Mouse (Mus musculus): ENCODE data around the gene Med13l. TPM values are rescaled to one million over a fixed set of nuclear protein-coding genes. Genes with fewer than 3 reads are reported as not detected.

Med13l gene
- total and polyA plus RNA-seq, 3 experiments = 2.0 to 11.0 (median 10.1) TPM

GRCm38 (mm10) chr5:118553290-118553689 lies 7.2 kb upstream of the Med13l start:
- Histone ChIP-seq H3K4me2 (ENCODE audit: insufficient read depth, low read depth, poor library complexity, severe bottlenecking) (no peak overlapping the region), H3K4me1 (ENCODE audit: control insufficient read depth in 1 of 2, insufficient read depth in 2 of 2) (no peaks in the 10 kb centered on the region), H3K9me3 (replicated peaks; ENCODE audit: low read length) (peaks cover 4% of the 10 kb centered on the region), H3K79me2 (replicated peaks; ENCODE audit: control insufficient read depth, extremely low read depth, insufficient read depth, poor library complexity, severe bottlenecking) (no peaks in the 10 kb centered on the region), H3K27ac (ENCODE audit: insufficient read depth, low read depth) (no peak overlapping the region), H3K27me3 (replicated peaks) (no peaks in the 10 kb centered on the region), H3K4me3 (replicated peaks in 1 of 3; ENCODE audit: low read depth in 2 of 3, low read length in 2 of 3, poor library complexity in 1 of 3) (no peak overlapping the region), H3K36me3 (replicated peaks in 1 of 2; ENCODE audit: control insufficient read depth in 1 of 2, insufficient read depth in 1 of 2, low read length in 1 of 2) (no peaks in the 10 kb centered on the region), H3K9ac (ENCODE audit: insufficient read depth, low read depth) (no peak overlapping the region)
- in situ Hi-C loops (cut with MboI; ENCODE audit: low pct_ligation_motif_present, low pct_unique_long_range_greater_than_20kb, low sequenced_read_pairs) (no loop called here), dilution Hi-C loops (cut with MboI; ENCODE audit: extremely low pct_ligation_motif_present, extremely low pct_unique_long_range_greater_than_20kb, low sequenced_read_pairs) (no loop called here)
- peak; percentile 31; the same call in 1 of the 2 replicates for TF ChIP-seq ZKSCAN1 (IDR thresholded peaks at IDR 0.05; ENCODE audit: borderline replicate concordance, low read depth, low read length)
- TF ChIP-seq ZMIZ1 (IDR thresholded peaks at IDR 0.05; ENCODE audit: low read depth, low read length) = no peak
- no peak for TF ChIP-seq GABPA (IDR thresholded peaks at IDR 0.05; ENCODE audit: insufficient replicate concordance, low read depth, low read length)
- no peak for DNase-seq (ENCODE audit: extremely low read depth)

- no peak for DNase-seq (ENCODE audit: extremely low read depth)
- Histone ChIP-seq H3K4me1 (ENCODE audit: control insufficient read depth in 1 of 2, insufficient read depth in 2 of 2) (peaks cover 0 to 3% of the 10 kb centered on the region in 2 experiments; a peak in 3 of 4 replicates), H3K27me3 (replicated peaks) (peaks cover 2% of the 10 kb centered on the region), H3K4me2 (ENCODE audit: insufficient read depth, low read depth, poor library complexity, severe bottlenecking) (no peak overlapping the region), H3K9ac (ENCODE audit: insufficient read depth, low read depth) (no peak overlapping the region), H3K9me3 (replicated peaks; ENCODE audit: low read length) (peaks cover 4% of the 10 kb centered on the region), H3K4me3 (replicated peaks in 1 of 3; ENCODE audit: low read depth in 2 of 3, low read length in 2 of 3, poor library complexity in 1 of 3) (no peak overlapping the region), H3K79me2 (replicated peaks; ENCODE audit: control insufficient read depth, extremely low read depth, insufficient read depth, poor library complexity, severe bottlenecking) (no peaks in the 10 kb centered on the region), H3K27ac (ENCODE audit: insufficient read depth, low read depth) (no peak overlapping the region), H3K36me3 (replicated peaks in 1 of 2; ENCODE audit: control insufficient read depth in 1 of 2, insufficient read depth in 1 of 2, low read length in 1 of 2) (no peaks in the 10 kb centered on the region)
- in situ Hi-C loops (cut with MboI; ENCODE audit: low pct_ligation_motif_present, low pct_unique_long_range_greater_than_20kb, low sequenced_read_pairs) (no loop called here), dilution Hi-C loops (cut with MboI; ENCODE audit: extremely low pct_ligation_motif_present, extremely low pct_unique_long_range_greater_than_20kb, low sequenced_read_pairs) (no loop called here)
- no peak for TF ChIP-seq UBTF (IDR thresholded peaks at IDR 0.05; ENCODE audit: low read depth, low read length)
- TF ChIP-seq BHLHE40 (IDR thresholded peaks at IDR 0.05; ENCODE audit: low read depth, low read length) = no peak
- no peak for TF ChIP-seq ELF1 (IDR thresholded peaks at IDR 0.05; ENCODE audit: low read depth, low read length)
- TF ChIP-seq CHD1 (IDR thresholded peaks at IDR 0.05; ENCODE audit: low read depth, low read length) = no peak
- TF ChIP-seq CTCF (conservative IDR thresholded peaks at IDR 0.05 in 1 of 2, IDR thresholded peaks at IDR 0.05 in 1 of 2; ENCODE audit: low read depth in 2 of 2, low read length in 2 of 2) = peak in 1 of 2 experiments; percentile 24; a peak in 1 of 4 replicates
- no peak for TF ChIP-seq RAD21 (IDR thresholded peaks at IDR 0.05; ENCODE audit: low read depth, low read length)
- TF ChIP-seq KAT2A (IDR thresholded peaks at IDR 0.05; ENCODE audit: insufficient replicate concordance, low read length) = no peak
- no peak for TF ChIP-seq PAX5 (IDR thresholded peaks at IDR 0.05; ENCODE audit: low read length)
- peak; percentile 7; the same call in 1 of the 2 replicates for TF ChIP-seq SMC3 (IDR thresholded peaks at IDR 0.05; ENCODE audit: low read depth, low read length)
Observed at GRCm38 (mm10) chr5:118555305-118555704, 5.2 kb upstream of the Med13l start.

GRCm38 (mm10) chr5:118556387-118556937 lies 4.0 kb upstream of the Med13l start:
- in situ Hi-C loops (cut with MboI; ENCODE audit: low pct_ligation_motif_present, low pct_unique_long_range_greater_than_20kb, low sequenced_read_pairs) = no loop called here
- Histone ChIP-seq H3K27me3 (replicated peaks) (peaks cover 2% of the 10 kb centered on the region), H3K36me3 (replicated peaks in 1 of 2; ENCODE audit: control insufficient read depth in 1 of 2, insufficient read depth in 1 of 2, low read length in 1 of 2) (no peaks in the 10 kb centered on the region), H3K4me1 (ENCODE audit: control insufficient read depth in 1 of 2, insufficient read depth in 2 of 2) (peaks cover 0 to 3% of the 10 kb centered on the region in 2 experiments; a peak in 3 of 4 replicates), H3K27ac (ENCODE audit: insufficient read depth, low read depth) (no peak overlapping the region), H3K9ac (ENCODE audit: insufficient read depth, low read depth) (no peak overlapping the region), H3K4me3 (replicated peaks in 1 of 3; ENCODE audit: low read depth in 2 of 3, low read length in 2 of 3, poor library complexity in 1 of 3) (no peak overlapping the region), H3K9me3 (replicated peaks; ENCODE audit: low read length) (peaks cover 4% of the 10 kb centered on the region), H3K79me2 (replicated peaks; ENCODE audit: control insufficient read depth, extremely low read depth, insufficient read depth, poor library complexity, severe bottlenecking) (peaks cover 8% of the 10 kb centered on the region), H3K4me2 (ENCODE audit: insufficient read depth, low read depth, poor library complexity, severe bottlenecking) (no peak overlapping the region)
- DNase-seq (ENCODE audit: extremely low read depth) = no peak
- TF ChIP-seq TBP (conservative IDR thresholded peaks at IDR 0.05; ENCODE audit: low read depth, low read length) (no peak), TCF12 (IDR thresholded peaks at IDR 0.05; ENCODE audit: low read depth, low read length) (no peak), BHLHE40 (IDR thresholded peaks at IDR 0.05; ENCODE audit: low read depth, low read length) (no peak), IRF4 (IDR thresholded peaks at IDR 0.05; ENCODE audit: low read depth, low read length) (no peak), KAT2A (IDR thresholded peaks at IDR 0.05; ENCODE audit: insufficient replicate concordance, low read length) (no peak), E2F4 (IDR thresholded peaks at IDR 0.05; ENCODE audit: insufficient replicate concordance, low read depth, low read length) (no peak), ZMIZ1 (IDR thresholded peaks at IDR 0.05; ENCODE audit: low read depth, low read length) (no peak), PAX5 (IDR thresholded peaks at IDR 0.05; ENCODE audit: low read length) (no peak), HCFC1 (IDR thresholded peaks at IDR 0.05; ENCODE audit: low read depth, low read length) (no peak), MYC (IDR thresholded peaks at IDR 0.05; ENCODE audit: low read depth, low read length) (no peak), NELFE (IDR thresholded peaks at IDR 0.05; ENCODE audit: low read depth, low read length) (no peak), JUND (conservative IDR thresholded peaks at IDR 0.05; ENCODE audit: low read depth, low read length) (no peak), CHD1 (IDR thresholded peaks at IDR 0.05; ENCODE audit: low read depth, low read length) (no peak), MAFK (IDR thresholded peaks at IDR 0.05; ENCODE audit: insufficient replicate concordance, low read length) (no peak), ZNF384 (IDR thresholded peaks at IDR 0.05; ENCODE audit: low read depth, low read length) (no peak), POLR2A (IDR thresholded peaks at IDR 0.05; ENCODE audit: low read depth, low read length) (no peak), ZKSCAN1 (IDR thresholded peaks at IDR 0.05; ENCODE audit: borderline replicate concordance, low read depth, low read length) (no peak), ELF1 (IDR thresholded peaks at IDR 0.05; ENCODE audit: low read depth, low read length) (no peak)
- dilution Hi-C loops (cut with MboI; ENCODE audit: extremely low pct_ligation_motif_present, extremely low pct_unique_long_range_greater_than_20kb, low sequenced_read_pairs) = no loop called here
